Mouse (Mus musculus) spleen, embryonic (tissue): ENCODE results near the gene Vstm5.

Experiments
- CTCF ChIA-PET: fragments of 350-600 bp; sonication (Branson Sonifier 250); formaldehyde crosslinking; loops from one replicate; lab custom pipeline; 2022; lab: Charles Lee

Vstm5 gene

DNA sequence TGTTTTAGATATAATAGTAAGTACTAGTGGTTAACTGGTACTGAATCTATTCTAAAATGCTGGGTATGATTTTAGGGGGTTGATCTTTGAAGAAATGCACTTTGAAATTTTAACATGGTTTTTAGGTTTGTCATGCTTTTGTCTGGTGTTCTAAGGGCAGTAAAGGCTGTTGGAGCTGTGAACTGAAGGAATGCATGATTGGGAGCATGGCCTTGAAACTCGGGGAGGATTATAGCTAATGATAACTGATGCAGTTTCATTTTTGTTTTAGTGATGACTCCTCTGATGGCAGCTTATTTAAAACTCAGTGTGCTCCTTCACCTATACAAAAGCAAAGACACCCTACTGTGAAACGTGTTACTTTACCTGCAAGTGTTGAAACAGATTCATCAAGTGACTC, 69.4 kb downstream of the Vstm5 start:
- CTCF ChIA-PET, result no interaction called here
